Mouse (Mus musculus) left cerebral cortex, postnatal 4 days (tissue): ENCODE results near the gene Cd96. TPM values are rescaled to one million over a fixed set of nuclear protein-coding genes. Genes with fewer than 3 reads are reported as not detected.
"Not testable (repeated sequence)": the region's sequence is repeated elsewhere in the genome, so short reads cannot be mapped to it uniquely, and the experiment has no call there.

Experiments used
- DNase-seq: peaks from one replicate; pipeline ENCODE4 v3.0.0-alpha.2; 2022
- intact Hi-C: fragments of 180-260 bp; cut with DNase I; formaldehyde crosslinking; loops from one replicate; pipeline ENCODE4 v1.15.1; 2025
- total RNA-seq, 2 experiments: library from RNA; stranded (reverse); gene quantifications; 2 replicates each; pipeline ENCODE4 v1.2.3; 2021

The Cd96 gene
- total RNA-seq = under 1 TPM in 1 of 2 experiments, not detected in 1; 0.16 TPM

DNA sequence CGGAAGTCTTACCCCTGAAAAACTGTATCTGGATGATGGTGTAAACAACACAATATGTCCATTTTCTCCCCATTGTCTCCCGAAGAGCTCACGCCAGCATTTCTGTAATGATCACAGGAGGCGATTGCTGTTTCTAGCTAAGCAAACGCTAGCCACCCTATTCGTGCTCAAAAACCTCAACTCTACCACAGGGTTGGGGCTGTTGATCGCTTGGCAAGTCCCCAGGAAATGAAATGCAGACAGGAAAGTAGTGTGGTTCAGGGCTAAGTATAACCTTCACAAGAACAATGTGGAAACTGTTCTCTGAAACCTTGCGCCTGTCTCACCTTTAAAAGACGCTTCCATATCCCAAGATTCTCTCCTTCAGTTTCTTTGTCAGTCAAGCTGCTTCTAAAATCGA, at the start of gene Cd96:
Gene Cd96 (minus strand): TSS at position 232 of the 400 bp plus-strand sequence.
- intact Hi-C loops = no loop called here
- no peak for DNase-seq

DNA sequence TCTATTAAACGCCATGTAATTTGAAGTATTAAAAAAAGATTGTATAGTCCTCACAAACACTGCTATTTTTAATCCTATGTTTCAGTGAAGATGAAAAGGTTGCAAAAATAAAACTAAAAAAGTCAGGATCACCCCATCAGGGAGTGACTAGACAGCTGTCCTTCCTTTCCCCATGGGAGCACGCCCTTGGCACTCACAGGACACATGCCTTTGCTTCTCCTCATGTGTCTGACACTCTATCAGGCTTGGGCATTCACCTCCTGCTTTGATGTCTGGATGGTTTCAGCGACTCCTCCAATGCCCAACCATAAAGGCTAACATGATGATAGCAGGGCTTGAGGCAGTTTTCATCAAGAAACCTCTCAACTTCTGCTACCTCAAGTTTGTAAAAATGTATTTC, 46.9 kb upstream of the Cd96 start:
- DNase-seq = no peak
- intact Hi-C loops = no loop called here

DNA sequence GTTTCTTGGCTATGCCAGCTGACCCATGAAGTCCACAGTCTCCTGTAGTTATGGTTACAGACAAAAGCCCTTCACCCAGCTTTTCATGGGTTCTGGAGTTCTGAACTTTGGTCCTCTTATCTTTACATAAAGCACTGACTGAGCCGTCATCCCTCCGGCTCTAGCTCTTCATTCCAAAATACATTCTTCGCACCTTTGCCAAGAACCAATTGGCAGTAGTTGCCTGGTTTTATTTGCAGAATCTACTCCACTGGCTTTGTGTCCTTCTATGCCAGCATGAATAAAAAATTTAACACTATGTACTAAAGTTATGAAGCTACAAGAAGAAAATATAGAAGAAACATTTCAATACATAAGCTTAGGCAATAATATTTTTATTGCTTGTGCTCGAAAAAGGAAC, 45.3 kb upstream of the Cd96 start:
- no peak for DNase-seq
- intact Hi-C loops = no loop called here

DNA sequence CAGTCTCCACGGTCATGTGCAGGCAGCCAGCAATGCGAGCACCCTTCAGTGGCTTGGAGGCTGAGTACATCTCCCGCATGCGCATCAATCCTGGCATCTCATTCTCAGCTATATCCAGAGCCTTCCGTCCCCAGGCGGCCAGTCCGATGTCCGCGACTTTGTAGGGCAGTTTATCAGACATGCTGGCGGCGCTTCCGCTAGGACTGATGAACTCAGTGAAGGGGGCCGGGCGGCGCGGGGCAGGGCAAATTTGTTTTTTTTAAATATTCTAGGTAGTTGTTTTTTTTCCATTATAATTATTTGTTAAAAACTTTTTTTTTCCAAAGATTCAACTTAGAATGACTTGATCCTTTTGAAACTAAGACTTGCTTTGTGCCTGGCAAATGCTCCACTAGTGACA, 34.8 kb upstream of the Cd96 start, which contains the start of gene Gm4737:
Gene Gm4737 (minus strand): TSS at position 246 of the 400 bp plus-strand sequence.
- DNase-seq, intact Hi-C loops: not testable (repeated sequence)

DNA sequence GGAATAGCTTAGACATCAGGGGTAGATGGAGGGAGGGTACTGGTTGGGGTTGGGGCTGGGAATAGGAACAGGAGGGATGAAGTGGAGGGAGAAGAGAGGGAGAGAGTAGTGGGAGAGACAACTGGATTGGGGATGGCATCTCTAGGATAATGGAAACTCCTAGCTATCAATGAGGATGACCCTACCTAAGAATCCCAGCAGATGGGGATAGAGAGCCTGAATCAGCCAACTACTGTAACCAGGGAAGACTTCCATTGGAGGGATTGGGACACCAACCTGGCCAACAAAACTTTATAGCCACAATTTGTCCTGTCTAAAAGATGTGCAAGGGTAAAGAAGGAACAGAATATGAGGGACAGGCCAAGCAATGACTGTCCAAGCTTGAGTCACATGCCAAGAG, 31.1 kb upstream of the Cd96 start:
- intact Hi-C loops = no loop called here
- no peak for DNase-seq

DNA sequence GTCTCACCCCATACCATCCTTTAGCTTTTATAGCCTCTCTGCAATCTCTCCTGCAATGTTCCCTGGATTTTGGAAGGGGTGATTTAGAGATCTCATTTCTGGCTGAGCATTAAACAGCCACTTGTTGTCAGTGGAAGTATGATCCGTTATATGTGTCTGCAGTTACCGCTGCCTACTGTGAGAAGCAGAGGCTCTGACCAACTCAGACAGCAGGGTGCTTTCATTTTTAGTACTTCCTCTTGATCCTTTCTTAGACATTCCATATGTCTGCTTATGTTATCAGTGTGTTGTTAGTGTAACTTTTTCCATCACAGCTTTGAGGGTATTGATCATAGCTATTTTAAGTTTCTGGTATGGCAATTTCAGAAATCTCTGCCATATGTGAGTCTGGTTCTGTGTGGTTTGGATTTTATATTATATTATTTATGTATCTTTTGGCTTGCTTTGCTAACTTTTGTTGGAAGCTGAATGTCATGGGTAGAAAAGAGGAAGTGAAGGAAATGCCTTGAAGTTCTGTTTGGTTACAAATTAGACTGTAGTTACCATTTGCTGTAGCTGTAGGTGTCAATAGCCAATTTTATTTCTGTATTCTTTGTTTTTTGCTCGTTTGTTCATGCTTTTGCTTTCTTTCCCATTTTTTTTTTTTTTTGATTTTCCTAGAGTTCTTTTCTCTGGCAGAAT, 28.8 kb upstream of the Cd96 start:
- intact Hi-C loops = no loop called here
- no peak for DNase-seq

DNA sequence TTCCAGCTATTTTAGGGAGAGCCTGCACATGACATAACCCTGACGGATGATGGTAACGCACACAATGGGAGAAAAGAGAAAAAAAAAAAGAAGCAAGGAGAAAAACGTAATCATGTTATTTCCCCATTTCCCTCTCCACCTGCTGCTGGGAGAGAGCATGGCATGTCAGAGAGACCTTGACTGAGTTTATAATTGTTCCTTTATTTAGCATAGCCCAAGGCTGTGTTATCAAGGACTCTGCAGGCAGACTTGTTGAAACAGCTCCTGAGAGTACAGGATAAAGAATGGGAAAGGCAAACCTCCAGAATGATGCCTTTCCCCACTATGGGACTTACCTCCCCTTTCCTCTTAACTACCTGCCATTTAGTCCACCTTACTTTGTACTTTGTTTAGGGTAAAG, 26.9 kb upstream of the Cd96 start:
- DNase-seq = no peak
- intact Hi-C loops = no loop called here

DNA sequence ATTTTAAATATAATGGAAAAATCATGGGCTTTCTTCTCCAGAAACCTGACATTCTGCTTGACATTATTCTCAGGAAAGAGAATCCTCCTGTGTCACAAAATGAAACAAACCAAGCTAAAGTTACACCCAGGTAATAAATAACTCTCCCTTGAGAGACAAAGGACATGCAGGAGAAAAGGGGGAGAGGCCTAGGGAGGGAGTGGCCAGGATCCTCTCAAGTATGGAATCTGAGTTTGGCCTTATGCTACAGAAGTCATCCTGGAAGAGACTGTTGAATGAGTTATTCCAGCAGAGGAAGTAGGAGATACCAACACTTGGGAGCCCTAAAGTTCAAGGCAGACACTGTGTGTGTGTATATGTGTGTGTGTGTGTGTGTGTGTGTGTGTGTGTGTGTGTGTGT, 2.2 kb upstream of the Cd96 start:
- intact Hi-C loops = no loop called here
- DNase-seq = no peak

DNA sequence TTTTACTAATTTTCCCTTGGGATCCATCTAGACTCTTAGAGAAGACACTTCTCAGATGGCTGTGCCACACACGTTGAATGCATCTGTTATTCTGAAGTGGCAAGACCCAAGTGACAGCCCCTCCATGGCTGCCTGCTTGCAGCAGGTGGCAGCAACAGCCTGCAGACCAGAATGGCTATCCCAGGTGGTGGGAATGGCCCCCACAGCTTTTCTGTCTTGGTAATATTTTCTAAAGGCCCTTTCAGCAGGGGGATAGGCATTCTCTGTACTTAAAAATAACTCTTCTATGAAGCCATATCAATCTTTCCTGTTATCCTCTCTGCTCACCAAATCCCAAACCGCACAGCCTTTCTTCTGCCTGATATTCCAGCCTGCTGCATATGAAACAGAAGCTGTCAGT, 1.4 kb upstream of the Cd96 start:
- DNase-seq = peak; percentile 65
- intact Hi-C loops = no loop called here

DNA sequence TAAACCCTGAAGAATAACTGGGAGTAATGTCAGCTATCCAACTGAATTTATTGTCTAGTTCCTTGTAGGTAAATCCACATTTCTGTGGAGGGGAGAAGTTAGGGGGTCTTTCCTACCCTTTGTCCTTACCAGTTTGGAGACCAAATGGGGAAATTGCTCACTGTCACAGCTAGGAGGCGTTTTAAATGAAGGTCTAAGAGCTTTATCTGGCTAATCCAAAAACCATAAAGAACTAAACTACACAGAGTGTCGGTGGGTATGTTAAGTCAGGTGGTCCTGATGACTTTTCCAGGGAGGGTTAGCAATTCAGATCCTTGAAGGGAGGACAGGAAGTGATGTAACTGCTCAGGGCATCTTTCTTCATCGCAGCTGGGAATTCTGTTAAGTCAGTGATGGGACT, 556 bp upstream of the Cd96 start:
- no peak for DNase-seq
- intact Hi-C loops = no loop called here

DNA sequence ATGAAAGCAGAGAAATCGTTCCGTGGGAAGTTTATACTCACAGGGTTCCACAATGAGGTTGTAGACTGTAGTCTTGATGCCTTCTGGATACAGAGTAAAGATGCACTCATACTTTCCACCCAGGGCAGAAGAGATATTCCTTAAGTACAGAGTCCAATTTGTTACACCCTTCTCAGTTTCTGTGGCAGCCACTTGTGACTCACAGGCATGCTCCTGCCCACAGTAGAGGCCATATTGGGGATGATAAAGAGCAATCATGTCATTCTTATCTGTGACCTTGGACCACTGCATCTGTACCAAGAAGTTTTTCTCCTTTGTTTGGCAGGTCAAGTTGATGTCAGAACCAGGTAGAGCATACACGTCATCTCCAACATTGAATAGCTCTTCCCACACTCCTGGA, 2.4 kb downstream of the Cd96 start:
- no peak for DNase-seq
- intact Hi-C loops = no loop called here

DNA sequence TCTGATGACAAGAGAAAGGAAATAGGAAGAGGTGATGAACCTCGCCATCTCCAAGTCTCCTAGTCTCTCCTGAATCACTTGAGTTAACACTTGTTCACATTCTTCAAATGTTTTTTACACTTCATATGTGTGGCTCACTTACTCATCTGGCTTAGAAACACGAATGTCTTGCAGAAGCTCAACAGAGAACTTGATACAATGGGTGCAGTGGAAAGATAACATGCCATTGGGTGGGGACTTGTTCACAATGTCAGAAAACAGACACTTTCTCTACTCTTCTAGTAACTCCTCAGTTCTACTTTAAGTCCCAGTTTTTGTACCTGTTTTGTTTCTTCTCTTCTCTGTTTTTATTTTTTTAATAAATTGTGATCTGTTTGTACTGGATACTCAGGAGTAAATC, 5.3 kb downstream of the Cd96 start:
- no peak for DNase-seq
- intact Hi-C loops = no loop called here

DNA sequence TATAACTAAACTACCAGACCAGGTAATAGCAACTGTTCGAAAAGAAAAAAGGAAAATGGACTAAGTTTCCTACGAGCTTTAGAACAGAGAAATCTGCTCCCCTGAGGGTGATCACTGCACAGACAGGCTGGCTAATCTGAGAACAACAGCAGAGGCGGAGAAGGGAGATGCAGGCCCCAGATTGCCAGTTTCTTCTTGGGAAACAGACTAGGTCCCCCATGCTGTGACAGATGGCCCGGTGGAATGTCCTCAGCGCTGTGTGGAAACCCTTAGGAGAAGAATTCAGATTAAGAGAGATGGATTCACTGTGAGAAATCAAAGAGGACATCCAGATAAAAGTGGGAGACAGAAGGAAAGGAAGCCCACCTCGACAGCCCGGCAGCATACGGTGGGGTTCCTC, 10.5 kb downstream of the Cd96 start:
- intact Hi-C loops = no loop called here
- no peak for DNase-seq

DNA sequence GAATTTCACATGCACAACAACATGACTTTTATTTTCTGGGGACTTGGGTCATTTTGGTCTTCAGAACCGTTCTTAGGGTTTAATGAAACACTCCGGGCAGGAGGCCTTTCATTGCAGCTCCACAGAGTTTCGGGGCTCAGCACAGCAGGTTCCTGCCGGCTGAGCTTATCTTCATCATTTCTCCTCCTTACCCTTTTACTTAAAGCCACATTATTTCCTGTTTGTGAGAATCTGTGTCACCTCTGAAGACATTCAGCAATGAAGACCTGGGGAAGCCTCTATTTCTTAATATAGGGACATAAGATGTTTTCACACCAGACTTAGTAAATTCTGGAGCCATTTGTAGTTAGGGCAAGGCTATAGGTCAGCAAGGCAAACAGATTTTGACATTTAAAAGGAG, 12.6 kb downstream of the Cd96 start:
- DNase-seq = no peak
- intact Hi-C loops = no loop called here

DNA sequence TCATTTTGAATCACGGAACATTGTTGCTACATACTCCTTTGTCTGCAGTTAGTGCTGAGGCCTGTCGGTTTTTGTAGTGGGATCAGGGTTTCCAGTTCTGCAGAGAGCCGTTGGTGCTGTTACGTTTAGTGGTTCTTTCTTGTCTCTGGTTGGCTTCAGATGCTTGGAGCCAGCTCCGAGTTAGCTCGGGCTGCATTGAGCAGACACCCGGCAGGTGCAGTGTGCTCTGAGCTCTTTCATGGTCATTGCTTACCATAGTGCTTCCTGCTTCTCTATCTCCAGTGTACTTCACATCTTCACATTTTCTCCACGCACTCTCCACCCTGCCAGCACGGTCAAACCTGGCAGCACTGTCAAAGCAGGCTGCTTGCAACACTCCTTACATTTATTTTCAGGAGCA, 15.6 kb downstream of the Cd96 start:
- DNase-seq = no peak
- intact Hi-C loops = no loop called here

DNA sequence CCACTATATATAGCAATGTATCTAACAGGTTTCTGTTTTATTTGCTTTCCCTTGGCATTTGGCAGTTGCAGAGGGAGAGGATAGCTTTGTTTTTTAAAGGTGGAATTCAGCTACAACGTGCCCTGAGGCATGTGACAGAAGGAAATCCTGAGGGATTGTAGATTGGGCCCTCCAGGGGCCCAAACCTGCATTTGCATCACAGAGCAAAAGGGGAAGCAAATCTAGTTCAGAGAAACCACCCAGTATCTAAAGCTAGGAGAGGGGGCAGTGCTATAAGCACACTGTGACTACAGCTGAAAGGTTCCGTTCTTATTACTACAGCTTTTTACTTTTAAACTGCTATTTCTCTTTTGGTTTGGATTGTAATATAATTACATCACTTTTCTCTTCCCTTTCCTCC, 18.3 kb downstream of the Cd96 start:
- DNase-seq = no peak
- intact Hi-C loops = no loop called here

DNA sequence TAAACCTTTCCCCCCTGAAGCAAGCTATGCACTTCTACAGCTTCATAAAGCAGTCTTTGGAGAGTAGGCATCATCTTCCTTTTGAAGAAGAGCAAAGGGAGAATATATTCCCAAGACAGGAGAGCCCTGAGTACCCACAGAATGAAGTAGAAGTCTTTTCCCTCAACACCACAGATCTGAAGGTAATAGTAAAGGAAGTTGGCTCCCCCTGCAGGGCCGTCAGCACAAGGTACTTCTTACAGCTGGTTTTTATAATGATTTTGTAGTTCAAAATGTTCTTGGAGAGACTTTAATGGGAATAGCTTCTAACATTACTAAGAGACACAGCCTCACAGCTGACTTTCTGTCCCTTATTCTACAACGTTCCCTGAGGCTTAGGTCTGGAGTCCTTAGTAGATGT, 19.8 kb downstream of the Cd96 start:
- DNase-seq = peak; percentile 14
- intact Hi-C loops = no loop called here

DNA sequence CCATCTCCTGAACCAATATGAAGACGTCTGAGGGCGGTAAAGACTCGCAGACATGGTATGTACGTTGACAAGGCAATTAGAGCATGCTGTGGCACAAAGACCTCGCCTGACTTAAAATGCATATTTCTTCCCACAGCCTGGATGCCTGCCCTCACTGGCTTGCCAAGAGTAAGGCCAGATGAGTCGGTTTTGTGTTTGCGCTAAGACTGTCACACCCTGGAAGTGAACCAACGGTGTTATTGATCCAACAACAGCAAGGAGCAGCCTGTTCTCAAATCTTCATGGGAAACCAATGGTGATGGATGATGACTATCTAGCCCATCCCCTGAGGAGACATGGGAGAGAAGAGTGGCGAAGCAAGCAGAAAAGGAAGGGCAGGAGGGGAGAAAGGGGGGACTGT, 22.6 kb downstream of the Cd96 start:
- intact Hi-C loops = no loop called here
- DNase-seq = peak; percentile 21

DNA sequence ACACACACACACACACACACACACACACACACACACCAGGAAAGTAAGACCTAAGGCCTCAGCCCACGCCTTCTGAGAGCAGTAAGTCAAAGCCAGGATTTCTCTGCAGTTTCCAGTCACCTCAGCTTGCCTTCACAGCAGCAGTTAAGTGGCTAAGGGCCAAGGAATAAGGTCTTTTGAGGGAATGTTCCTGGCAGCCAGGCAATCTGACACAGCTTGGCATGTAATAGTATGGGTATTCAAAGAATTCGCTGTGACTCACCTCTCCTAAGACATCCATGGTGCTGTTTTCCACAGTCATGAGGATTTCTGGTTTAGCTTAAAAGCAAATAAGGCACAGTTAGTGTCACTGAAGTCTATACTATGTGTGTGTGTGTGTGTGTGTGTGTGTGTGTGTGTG, 25.6 kb downstream of the Cd96 start:
- peak; percentile 24 for DNase-seq
- intact Hi-C loops = no loop called here

DNA sequence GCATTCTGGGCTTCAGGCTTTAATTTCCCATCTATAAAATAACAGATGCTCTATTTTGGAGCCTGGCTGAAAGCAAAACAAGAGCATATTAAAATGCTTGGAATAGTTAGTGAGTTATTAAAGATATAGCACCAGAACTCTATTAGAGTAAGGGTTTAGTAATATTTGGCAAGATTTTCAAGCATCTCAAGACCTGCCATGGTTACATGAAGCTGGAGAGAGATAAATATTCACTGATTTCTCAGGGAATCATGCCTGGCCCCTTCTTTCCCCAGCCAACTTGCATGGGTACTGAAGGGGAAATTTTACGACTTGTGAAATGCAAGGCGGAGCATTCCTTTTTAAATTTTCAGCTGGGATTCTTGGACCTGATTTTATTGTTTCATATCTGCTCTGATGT, 27.1 kb downstream of the Cd96 start:
- intact Hi-C loops = no loop called here
- no peak for DNase-seq

DNA sequence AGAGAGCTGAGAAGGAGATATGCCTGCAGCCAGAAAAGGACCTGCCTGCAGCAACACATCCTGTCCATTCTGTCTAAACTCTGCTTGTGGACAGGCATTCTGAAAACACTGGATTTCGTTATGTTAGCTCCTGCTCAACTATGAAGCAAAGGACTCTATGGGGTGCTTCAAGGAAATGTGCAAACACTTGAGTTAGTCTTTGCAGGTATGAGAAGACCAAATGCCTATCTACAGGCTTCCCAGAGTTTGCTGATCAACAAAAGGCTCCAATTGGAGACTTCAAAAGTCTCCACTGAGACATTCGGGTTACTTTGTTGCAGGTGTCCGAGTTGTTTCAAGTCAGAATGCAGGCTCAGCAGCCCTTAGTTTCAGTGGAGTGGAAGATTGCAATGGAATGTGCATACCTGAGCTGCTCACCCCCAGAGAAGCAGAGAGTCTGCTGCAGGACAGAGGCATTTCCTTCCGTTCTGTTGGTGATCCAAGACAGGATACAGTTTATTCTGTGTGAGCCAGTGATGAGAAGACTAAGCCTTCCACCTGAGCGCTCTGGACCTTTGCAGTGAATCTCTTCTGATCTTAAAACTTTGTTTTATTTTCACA, 33.1 kb downstream of the Cd96 start:
- no peak for DNase-seq
- intact Hi-C loops = no loop called here

DNA sequence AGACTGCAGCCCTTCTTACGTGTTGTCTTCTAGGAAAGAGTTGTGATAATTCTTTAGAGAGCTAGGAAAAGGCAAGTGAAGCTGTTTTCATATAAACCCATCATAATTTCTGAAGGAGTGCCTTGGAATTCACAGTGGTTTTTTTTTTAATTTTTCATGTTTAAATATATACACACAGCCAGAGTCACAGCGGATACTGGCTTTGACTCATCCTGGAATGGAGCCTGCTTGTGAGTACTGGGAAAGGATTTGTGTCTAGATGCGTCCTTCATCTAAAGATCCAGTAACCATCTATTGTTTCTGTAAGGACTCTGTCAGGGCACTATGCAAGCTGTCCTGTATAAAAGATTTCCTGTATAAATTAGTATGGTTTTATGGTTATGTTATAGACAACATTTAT, 52.1 kb downstream of the Cd96 start:
- intact Hi-C loops = no loop called here
- DNase-seq = no peak

DNA sequence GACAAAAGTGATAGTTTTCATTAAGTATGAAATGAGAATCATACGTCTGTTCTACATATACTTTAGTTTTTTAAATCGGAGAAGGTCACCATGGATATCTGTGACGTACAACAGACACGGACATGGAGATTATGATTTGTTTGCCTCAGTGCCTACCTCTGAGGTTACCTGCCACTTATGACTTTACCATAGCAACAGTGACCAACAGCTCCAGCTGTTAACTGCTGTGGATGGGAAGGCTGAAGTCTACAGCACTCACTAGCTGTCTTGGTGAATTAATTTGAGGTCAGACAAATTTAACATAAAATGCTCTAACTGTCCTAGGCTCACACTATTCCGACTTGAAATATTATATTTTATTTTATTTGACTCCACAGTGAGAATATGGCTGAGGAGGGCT, 56.8 kb downstream of the Cd96 start:
- DNase-seq = no peak

More for the DNA sequence above, 56.8 kb downstream of the Cd96 start:
- intact Hi-C loops = no loop called here
